Mouse (Mus musculus): ENCODE measurements around the gene Nemp2. TPM values are rescaled to one million over a fixed set of nuclear protein-coding genes. Genes with fewer than 3 reads are reported as not detected.
A peak's percentile ranks its signal among the peaks of the same experiment; 100 is the strongest.

Gene Nemp2
- total and polyA plus RNA-seq, 2 experiments from 2014 or later: 4.2 to 10.3 TPM

DNA sequence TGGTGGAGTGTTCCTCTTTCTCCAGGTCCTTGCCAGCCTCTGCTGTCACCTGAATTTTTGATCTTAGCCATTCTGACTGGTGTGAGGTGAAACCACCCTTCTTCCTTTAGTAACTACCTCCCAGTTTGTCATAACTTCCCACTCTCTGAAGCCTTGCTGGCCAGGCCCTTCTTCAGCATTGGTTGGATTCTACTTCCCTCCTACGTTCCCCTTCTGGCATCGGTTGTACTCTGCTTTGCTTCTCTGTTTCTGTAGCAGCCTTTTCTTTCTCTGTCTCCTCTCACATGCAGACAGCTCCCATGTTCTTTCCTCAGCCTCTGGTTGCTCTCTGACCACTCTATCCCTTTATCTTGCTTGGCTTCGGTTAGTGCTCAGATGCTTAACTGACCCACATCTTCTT is 29.0 kb upstream of the Nemp2 start:
- Histone ChIP-seq H3K4me2 (ENCODE audit: low read depth) (no peak overlapping the region), H3K27me3 (ENCODE audit: insufficient read depth, low read length) (no peaks in the 10 kb centered on the region), H3K4me3 (ENCODE audit: low read depth, low read length) (no peak overlapping the region), H3K9ac (no peak overlapping the region), H3K9me3 (ENCODE audit: low read length) (no peaks in the 10 kb centered on the region), H3K27ac (ENCODE audit: low read depth, low read length) (no peak overlapping the region), H3K36me3 (ENCODE audit: insufficient read depth) (no peaks in the 10 kb centered on the region), H3K4me1 (ENCODE audit: insufficient read depth) (0 out of 2 replicates have a peak, but pooled peaks cover 3% of the 10 kb centered on the region)
- ATAC-seq (no peak), DNase-seq (no peak)
- TF ChIP-seq CTCF (IDR thresholded peaks at IDR 0.05; ENCODE audit: low read depth): no peak
- 85% methylated on average over 3 of the region's 3 CpGs for WGBS

DNA sequence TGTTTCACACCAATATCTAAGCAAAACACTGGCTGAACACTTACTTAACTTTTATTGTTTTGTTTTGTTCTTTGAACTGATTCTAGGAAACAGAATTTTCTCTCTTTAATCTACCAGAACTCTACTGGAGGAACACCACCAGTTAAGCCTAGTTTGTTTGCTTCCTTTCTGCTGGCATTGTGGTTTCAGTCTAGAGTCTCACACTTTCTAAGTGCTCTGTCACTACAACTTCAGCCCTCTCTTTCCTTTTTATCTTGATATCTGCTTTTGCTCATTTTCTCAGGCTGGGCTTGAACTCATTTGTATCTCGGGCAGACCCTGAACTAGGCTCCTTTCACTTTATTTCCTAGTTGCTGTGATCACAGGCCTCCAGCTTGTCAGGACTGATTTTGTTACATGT is 22.8 kb upstream of the Nemp2 start:
- no peak overlapping the region for H3K4me3 ChIP-seq (ENCODE audit: low read depth, low read length)
- no peak for TF ChIP-seq CTCF (IDR thresholded peaks at IDR 0.05; ENCODE audit: low read depth)
- no peaks in the 10 kb centered on the region for H3K9me3 ChIP-seq (ENCODE audit: low read length)
- DNase-seq (no peak), ATAC-seq (no peak)
- no peaks in the 10 kb centered on the region for H3K36me3 ChIP-seq (ENCODE audit: insufficient read depth)
- no peak overlapping the region for H3K4me2 ChIP-seq (ENCODE audit: low read depth)
- 90% methylated on average over 1 of the region's 1 CpGs for WGBS
- H3K9ac ChIP-seq: no peak overlapping the region
- no peak overlapping the region for H3K27ac ChIP-seq (ENCODE audit: low read depth, low read length)
- H3K4me1 ChIP-seq (ENCODE audit: insufficient read depth): no peaks in the 10 kb centered on the region
- no peaks in the 10 kb centered on the region for H3K27me3 ChIP-seq (ENCODE audit: insufficient read depth, low read length)

DNA sequence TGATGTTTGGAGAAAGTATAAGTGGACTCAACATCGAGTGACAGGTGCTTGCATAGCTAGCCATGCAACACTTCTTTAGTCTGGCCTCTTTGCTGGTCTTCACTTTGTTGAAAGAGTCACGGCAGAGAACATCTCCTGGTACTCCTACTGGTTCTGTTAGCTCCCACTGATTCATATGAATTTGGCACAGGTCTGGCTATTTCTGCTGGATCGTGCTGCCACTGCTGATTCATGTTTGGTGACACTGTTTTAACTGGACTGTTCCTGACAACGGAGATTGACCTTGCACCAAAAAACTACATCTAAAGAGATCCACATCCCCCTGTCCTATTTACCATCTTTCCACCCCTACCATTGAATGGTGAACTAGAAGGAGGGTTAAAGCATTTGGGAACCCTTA is 22.0 kb upstream of the Nemp2 start:
- H3K9ac ChIP-seq: no peak overlapping the region
- 89% methylated on average over 4 of the region's 4 CpGs for WGBS
- no peaks in the 10 kb centered on the region for H3K36me3 ChIP-seq (ENCODE audit: insufficient read depth)
- H3K27me3 ChIP-seq (ENCODE audit: insufficient read depth, low read length): no peaks in the 10 kb centered on the region
- no peak overlapping the region for H3K4me2 ChIP-seq (ENCODE audit: low read depth)
- no peak for DNase-seq
- ATAC-seq: no peak
- H3K27ac ChIP-seq (ENCODE audit: low read depth, low read length): no peak overlapping the region
- no peaks in the 10 kb centered on the region for H3K9me3 ChIP-seq (ENCODE audit: low read length)
- H3K4me3 ChIP-seq (ENCODE audit: low read depth, low read length): no peak overlapping the region
- H3K4me1 ChIP-seq (ENCODE audit: insufficient read depth): no peaks in the 10 kb centered on the region
- no peak for TF ChIP-seq CTCF (IDR thresholded peaks at IDR 0.05; ENCODE audit: low read depth)

DNA sequence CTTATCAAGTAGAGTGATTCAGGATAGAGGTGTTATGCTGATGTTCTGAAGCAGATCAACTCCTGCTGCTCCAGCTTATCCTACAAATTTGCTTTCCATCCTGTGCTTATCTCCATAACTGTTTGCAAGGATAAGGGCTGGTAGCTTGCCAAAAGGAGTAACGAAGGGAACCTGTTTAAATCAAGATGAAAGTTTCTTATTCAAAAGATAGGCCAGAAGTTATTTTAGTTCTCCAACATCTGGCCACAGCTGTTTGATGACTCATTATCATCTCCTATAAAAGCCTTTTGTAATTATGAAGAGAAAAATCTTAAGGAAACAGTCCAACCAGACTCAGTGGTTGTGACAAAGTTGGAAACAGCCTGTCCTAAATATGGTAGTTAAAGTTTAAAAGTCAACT is 12.3 kb upstream of the Nemp2 start:
- no peak for TF ChIP-seq CTCF (IDR thresholded peaks at IDR 0.05; ENCODE audit: low read depth)
- Histone ChIP-seq H3K27ac (ENCODE audit: low read depth, low read length) (no peak overlapping the region), H3K9ac (no peak overlapping the region), H3K4me2 (ENCODE audit: low read depth) (no peak overlapping the region), H3K27me3 (ENCODE audit: insufficient read depth, low read length) (no peaks in the 10 kb centered on the region), H3K4me1 (ENCODE audit: insufficient read depth) (no peaks in the 10 kb centered on the region), H3K4me3 (ENCODE audit: low read depth, low read length) (no peak overlapping the region), H3K36me3 (ENCODE audit: insufficient read depth) (no peaks in the 10 kb centered on the region), H3K9me3 (ENCODE audit: low read length) (no peaks in the 10 kb centered on the region)
- DNase-seq: no peak
- ATAC-seq: no peak
- 57% methylated on average over 1 of the region's 1 CpGs for WGBS

DNA sequence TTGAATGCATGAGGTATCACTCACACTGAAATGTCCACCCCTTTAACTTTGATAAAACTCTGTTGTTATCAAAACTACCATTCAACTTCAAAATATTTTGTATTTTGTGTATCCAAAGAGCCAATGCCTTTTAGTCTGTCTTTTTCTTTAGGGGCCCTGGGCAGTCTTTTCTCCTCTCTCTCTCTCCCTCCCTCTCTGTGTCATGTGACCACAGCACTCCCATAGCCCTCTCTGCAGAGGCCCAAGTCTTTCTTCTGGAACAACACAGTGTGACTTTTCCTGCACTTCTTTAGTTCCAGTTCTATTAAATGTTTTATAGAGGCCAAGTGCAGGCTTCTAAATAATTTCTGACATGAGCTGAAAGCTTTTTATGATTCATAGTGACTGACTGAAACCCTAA is 10.1 kb upstream of the Nemp2 start:
- no peaks in the 10 kb centered on the region for H3K36me3 ChIP-seq (ENCODE audit: insufficient read depth)
- H3K27ac ChIP-seq (ENCODE audit: low read depth, low read length): no peak overlapping the region
- TF ChIP-seq CTCF (IDR thresholded peaks at IDR 0.05; ENCODE audit: low read depth): no peak
- H3K4me3 ChIP-seq (ENCODE audit: low read depth, low read length): no peak overlapping the region
- ATAC-seq: no peak
- no peak overlapping the region for H3K4me2 ChIP-seq (ENCODE audit: low read depth)
- H3K4me1 ChIP-seq (ENCODE audit: insufficient read depth): no peaks in the 10 kb centered on the region
- H3K9ac ChIP-seq: no peak overlapping the region
- H3K27me3 ChIP-seq (ENCODE audit: insufficient read depth, low read length): no peaks in the 10 kb centered on the region
- no peak for DNase-seq
- no peaks in the 10 kb centered on the region for H3K9me3 ChIP-seq (ENCODE audit: low read length)

DNA sequence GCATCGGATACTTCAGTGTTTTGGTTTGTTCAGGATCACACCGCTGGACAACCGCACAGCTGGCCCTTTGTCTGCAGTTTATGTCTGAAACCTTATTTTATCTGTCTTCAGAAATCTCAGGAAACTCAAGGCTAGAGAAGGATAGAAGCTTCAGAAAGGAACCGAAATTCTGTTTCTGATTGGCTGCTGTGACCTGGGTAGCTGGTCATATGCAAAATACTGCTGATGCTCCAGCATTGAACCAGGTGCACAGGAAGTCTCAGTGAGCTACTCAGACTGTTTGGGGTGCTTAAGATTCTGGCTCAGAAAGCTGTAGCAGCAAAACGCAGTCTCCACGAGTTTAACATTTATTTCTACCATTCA is 415 bp downstream of the Nemp2 start:
- H3K9me3 ChIP-seq (ENCODE audit: low read length): no peaks in the 10 kb centered on the region
- H3K9ac ChIP-seq: peak overlapping the region; percentile 82
- ATAC-seq (peak; percentile 78), DNase-seq (peak; percentile 67)
- H3K4me1 ChIP-seq (ENCODE audit: insufficient read depth): peaks cover 8% of the 10 kb centered on the region; the same call in 1 of the 2 replicates
- H3K27me3 ChIP-seq (ENCODE audit: insufficient read depth, low read length): no peaks in the 10 kb centered on the region
- peak overlapping the region; percentile 84 for H3K27ac ChIP-seq (ENCODE audit: low read depth, low read length)
- peak overlapping the region; percentile 82 for H3K4me3 ChIP-seq (ENCODE audit: low read depth, low read length)
- TF ChIP-seq CTCF (IDR thresholded peaks at IDR 0.05; ENCODE audit: low read depth): no peak
- 0 out of 2 replicates have a peak, but pooled peaks cover 4% of the 10 kb centered on the region for H3K36me3 ChIP-seq (ENCODE audit: insufficient read depth)
- peak overlapping the region; percentile 52 for H3K4me2 ChIP-seq (ENCODE audit: low read depth)
- 0% methylated on average over 6 of the region's 6 CpGs for WGBS

DNA sequence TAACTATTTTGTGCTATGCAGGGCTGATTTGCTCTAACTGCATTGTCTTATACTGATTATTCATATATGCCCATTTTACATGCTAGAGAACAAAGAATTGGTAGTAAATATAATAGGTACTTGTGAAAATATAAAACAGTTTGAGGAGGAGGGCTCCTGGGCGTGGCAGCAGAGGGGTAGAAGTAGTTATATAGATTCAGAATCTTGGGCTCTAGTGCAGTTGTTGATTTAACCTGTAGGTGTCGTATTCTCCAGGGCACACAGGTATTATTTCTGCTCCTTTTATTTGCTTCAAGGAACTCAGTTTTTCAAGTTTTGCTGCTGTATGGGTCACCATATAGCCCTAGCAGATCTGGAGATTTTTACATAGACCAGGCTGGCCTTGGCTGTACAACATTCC is 1.1 kb downstream of the Nemp2 start:
- H3K27ac ChIP-seq (ENCODE audit: low read depth, low read length): no peak overlapping the region
- peak overlapping the region; percentile 82 for H3K9ac ChIP-seq
- no peaks in the 10 kb centered on the region for H3K27me3 ChIP-seq (ENCODE audit: insufficient read depth, low read length)
- WGBS: 62% methylated on average over 2 of the region's 2 CpGs
- peaks cover 8% of the 10 kb centered on the region; the same call in 1 of the 2 replicates for H3K4me1 ChIP-seq (ENCODE audit: insufficient read depth)
- H3K4me3 ChIP-seq (ENCODE audit: low read depth, low read length): peak overlapping the region; percentile 82
- H3K36me3 ChIP-seq (ENCODE audit: insufficient read depth): 0 out of 2 replicates have a peak, but pooled peaks cover 4% of the 10 kb centered on the region
- DNase-seq: no peak
- ATAC-seq: no peak
- peak overlapping the region; percentile 52 for H3K4me2 ChIP-seq (ENCODE audit: low read depth)
- peak; percentile 33; the same call in 1 of the 2 replicates for TF ChIP-seq CTCF (IDR thresholded peaks at IDR 0.05; ENCODE audit: low read depth)
- H3K9me3 ChIP-seq (ENCODE audit: low read length): no peaks in the 10 kb centered on the region
